Mouse (Mus musculus) left cerebral cortex, adult 2 months (tissue): Measurements from ENCODE around the gene Mertk. TPM values are rescaled to one million over a fixed set of nuclear protein-coding genes. Genes with fewer than 3 reads are reported as not detected.

ENCODE experiments used
- DNase-seq, 2 experiments: peaks; one replicate each; pipeline ENCODE4 v3.0.0; 2021 to 2022; ENCODE audit warnings: low spot score in 2 of 2, mixed read lengths in 1 of 2; ENCODE audit errors: extremely low spot score in 1 of 2
- H3K27ac ChIP-seq: fragments of 200-600 bp; 2 replicates; pipeline ENCODE4 v1.8.1; 2022
- H3K4me3 ChIP-seq: fragments of 200-600 bp; 2 replicates; pipeline ENCODE4 v1.8.1; 2022
- CTCF ChIP-seq: fragments of 200-600 bp; IDR thresholded peaks from 2 replicates; pipeline ENCODE4 v1.8.1; 2022; ENCODE audit warnings: antibody characterized with exemption, mild to moderate bottlenecking, moderate library complexity
- intact Hi-C: fragments of 180-260 bp; cut with DNase I; formaldehyde crosslinking; loops from one replicate; pipeline ENCODE4 v1.15.1; 2025
- total RNA-seq, 2 experiments: library from RNA; stranded (reverse); gene quantifications; 2 replicates each; pipeline ENCODE4 v1.2.3; 2021

Mertk gene
- total RNA-seq, 2 experiments from 2014 or later, result 29.6 to 35.1 TPM

- no peak for DNase-seq
- intact Hi-C loops, result no loop called here
- Histone ChIP-seq H3K4me3 (no peak overlapping the region), H3K27ac (no peak overlapping the region)
- TF ChIP-seq CTCF, result no peak
These were observed 27.9 kb downstream of the Mertk start for GRCm38 (mm10) chr2:128726626-128727025.

GRCm38 (mm10) chr2:128727552-128727951 is 28.8 kb downstream of the Mertk start:
- no peak for DNase-seq
- TF ChIP-seq CTCF, result no peak
- no peak overlapping the region for H3K4me3 ChIP-seq
- intact Hi-C loops, result no loop called here
- H3K27ac ChIP-seq, result no peak overlapping the region

GRCm38 (mm10) chr2:128728066-128728465 is 29.3 kb downstream of the Mertk start:
- TF ChIP-seq CTCF, result no peak
- no peak overlapping the region for H3K4me3 ChIP-seq
- DNase-seq, result no peak
- intact Hi-C loops, result no loop called here
- H3K27ac ChIP-seq, result no peak overlapping the region

DNA sequence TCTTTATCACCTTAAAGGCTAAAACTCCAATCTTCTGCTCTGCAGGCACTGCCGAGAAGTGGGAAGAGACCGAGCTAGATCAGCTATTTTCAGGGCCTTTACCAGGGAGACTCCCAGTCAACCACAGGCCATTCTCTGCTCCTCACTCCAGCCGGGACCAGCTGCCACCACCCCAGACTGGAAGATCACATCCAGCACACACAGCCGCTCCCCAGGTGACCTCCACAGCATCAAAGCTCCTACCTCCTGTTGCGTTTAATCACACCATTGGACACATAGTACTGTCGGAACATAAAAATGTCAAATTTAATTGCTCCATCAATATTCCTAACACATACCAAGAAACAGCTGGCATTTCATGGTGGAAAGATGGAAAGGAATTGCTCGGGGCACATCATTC is 30.4 kb downstream of the Mertk start:
- no peak for TF ChIP-seq CTCF
- no peak for DNase-seq
- Histone ChIP-seq H3K4me3 (no peak overlapping the region), H3K27ac (no peak overlapping the region)
- intact Hi-C loops, result no loop called here

- intact Hi-C loops, result no loop called here
- no peak overlapping the region for H3K27ac ChIP-seq
- TF ChIP-seq CTCF, result no peak
- DNase-seq, result no peak
- H3K4me3 ChIP-seq, result no peak overlapping the region
These were observed 32.8 kb downstream of the Mertk start for GRCm38 (mm10) chr2:128731514-128731913.

GRCm38 (mm10) chr2:128731951-128732350 is 33.2 kb downstream of the Mertk start:
- no peak for TF ChIP-seq CTCF
- H3K4me3 ChIP-seq, result no peak overlapping the region
- no peak overlapping the region for H3K27ac ChIP-seq
- intact Hi-C loops, result no loop called here
- DNase-seq, result no peak

DNA sequence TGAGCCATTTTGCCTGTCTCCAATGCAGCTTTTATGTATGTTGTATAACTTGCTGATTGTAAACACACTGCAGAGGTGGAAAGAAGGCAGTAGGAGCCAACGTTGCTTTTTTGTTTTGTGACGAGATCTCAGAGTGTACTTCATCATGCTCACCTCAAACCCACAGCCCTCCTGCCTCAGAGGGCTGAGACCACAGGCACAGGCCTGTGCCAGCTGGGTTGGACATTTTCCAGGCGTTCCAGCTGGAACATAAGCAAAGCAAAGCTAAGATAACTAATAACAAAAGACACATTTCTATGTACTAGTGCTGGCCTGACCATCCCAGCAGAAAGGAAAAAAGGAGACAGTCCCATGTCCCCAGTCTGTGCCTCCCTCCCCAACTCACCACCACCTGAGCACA is 36.3 kb downstream of the Mertk start:
- intact Hi-C loops, result no loop called here
- no peak for TF ChIP-seq CTCF
- Histone ChIP-seq H3K4me3 (no peak overlapping the region), H3K27ac (no peak overlapping the region)
- DNase-seq, result no peak

DNA sequence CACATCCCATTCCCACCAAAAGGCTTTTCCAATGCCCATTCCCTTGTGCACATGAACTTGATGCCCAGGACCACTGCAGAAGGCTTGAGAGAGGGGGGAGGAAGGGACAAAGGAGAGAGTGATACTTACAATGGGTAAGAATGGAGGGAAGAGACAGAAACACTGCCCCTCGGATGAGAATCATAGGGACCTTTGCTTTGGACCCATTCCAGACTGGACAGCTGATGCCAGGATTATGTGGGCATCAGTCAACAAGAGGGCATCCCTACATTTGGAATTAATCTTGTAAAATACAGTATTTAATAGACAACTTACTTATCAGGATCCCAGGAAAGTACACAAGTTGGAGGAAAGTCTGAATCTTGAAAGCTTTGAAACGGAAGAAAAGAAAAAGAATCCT is 38.3 kb downstream of the Mertk start:
- H3K4me3 ChIP-seq, result no peak overlapping the region
- no peak for TF ChIP-seq CTCF
- no peak for DNase-seq
- intact Hi-C loops, result no loop called here
- no peak overlapping the region for H3K27ac ChIP-seq

DNA sequence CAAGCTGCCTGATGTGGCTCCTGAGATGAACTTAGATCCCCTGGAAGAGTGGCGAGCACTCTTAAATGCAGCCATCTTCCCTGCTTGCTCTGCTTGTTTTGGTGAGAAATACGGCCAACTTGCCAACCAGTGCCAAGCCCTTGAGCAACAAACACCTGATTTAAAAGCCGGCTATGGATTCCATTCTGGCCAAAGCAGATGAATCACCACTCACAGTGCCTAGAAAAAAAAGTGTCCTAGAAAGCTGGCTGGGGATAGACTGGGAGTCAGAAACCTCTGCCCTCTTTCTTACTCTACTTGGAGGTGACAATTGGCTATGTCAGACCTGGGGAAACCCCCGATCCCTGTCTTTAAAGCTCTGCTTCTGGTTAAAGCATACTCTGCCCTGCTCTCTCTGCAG is 39.0 kb downstream of the Mertk start:
- Histone ChIP-seq H3K4me3 (no peak overlapping the region), H3K27ac (peak overlapping the region; percentile 44)
- intact Hi-C loops, result loop anchor here (1.0 to 2.0 kb wide), 2 partner anchors 28 to 37 kb away; no protein-coding TSS in a partner anchor
- DNase-seq, result no peak
- no peak for TF ChIP-seq CTCF

DNA sequence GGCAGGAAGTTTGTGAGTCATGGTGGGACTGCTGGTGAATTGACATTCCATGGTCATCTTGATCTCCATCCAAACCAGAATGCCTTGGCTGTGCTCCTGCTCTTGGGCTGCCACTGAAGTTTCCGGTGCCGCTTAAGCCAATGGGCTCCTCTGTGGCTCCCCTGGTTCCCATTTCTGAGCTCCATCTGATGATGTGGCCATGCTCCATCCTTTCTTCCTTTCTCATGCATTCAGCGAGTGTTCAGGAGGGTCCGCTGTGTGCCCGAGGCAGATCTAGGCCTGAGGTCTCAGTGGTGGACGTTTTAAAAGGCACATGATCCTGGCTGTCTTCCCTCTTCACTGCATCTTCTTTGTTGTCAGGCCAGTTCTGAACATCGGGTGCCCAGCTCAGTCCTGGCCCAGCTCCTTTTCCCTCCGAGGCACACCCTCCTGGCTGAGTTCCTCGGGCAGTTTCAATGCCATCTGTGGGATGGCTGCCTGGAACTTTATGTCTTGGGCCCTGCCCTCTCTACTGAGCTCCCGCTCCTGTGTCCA is 40.0 kb downstream of the Mertk start:
- DNase-seq, result peak; percentile 43 to 49
- TF ChIP-seq CTCF, result no peak
- no peak overlapping the region for H3K4me3 ChIP-seq
- intact Hi-C loops, result loop anchor here (1.0 to 2.0 kb wide), 2 partner anchors 29 to 38 kb away; no protein-coding TSS in a partner anchor
- H3K27ac ChIP-seq, result no peak overlapping the region

DNA sequence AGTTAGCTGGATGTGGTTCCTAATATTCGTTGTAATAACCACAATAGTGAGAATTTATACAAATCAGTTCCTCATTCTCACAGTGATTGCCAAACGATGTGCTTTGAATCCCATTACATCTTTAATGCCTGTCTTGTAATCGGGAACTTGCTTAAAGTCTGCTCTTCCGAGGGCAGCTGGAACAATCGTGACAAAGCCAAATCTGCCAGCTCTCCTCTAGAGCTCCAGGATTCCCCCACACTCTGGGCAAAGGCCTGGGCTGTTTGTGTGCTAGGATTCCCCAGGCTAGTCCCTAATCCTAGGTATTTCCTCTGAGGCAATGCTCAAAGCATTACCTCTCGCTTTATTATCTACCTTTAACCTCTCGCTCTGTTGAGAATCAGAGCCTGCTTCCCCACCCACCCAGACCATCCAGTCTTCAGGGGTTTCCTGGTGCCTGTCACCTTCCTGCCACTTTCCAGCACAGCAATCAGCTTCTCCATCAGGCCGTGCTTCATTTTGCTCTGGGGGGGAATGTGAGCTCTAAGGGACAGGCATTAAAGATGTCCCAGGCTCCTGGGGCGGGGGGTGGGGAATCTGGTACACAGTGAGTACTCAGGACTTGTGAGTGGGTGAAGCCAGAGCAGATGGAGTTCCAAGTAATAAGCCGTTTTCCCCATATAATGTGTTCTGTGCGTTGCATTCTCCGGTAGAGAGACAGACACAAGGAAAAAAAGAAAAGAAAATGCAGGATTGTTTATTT is 47.3 kb downstream of the Mertk start:
- Histone ChIP-seq H3K27ac (peak overlapping the region; percentile 81), H3K4me3 (no peak overlapping the region)
- intact Hi-C loops, result loop anchor here (2.0 kb wide), 1 partner anchor 71 kb away; no protein-coding TSS in a partner anchor
- no peak for TF ChIP-seq CTCF
- DNase-seq, result no peak

DNA sequence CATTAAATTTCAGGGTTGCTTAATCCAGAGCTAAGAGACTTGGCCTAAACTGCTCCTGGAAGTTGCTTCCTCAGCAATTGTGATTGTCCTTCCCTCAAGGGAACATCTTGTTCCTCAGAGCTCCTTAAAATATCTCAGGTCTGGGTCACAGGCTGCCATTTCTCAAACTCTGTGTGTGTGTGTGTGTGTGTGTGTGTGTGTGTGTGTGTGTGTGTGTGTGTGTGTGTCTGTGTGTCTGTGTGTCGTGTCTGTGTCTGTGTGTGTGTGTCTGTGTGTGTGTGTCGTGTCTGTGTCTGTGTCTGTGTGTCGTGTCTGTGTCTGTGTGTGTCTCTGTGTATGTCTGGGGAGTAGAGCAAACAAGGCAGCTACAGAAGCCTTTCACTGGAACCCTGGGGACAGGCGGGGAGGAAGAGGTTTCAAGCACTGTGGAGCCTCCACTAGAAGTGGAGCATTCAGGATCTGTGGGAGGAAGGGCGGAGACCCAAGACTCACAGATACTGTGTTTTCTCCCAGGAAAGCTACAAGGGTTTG is 47.9 kb downstream of the Mertk start:
- peak overlapping the region; percentile 81 for H3K27ac ChIP-seq
- DNase-seq, result no peak
- intact Hi-C loops, result loop anchor here (2.0 kb wide), 1 partner anchor 70 kb away; no protein-coding TSS in a partner anchor

More for the DNA sequence above, 47.9 kb downstream of the Mertk start:
- TF ChIP-seq CTCF, result no peak
- no peak overlapping the region for H3K4me3 ChIP-seq
